Mouse (Mus musculus) cortical plate, adult 2 months (tissue): ENCODE measurements around the gene Gpatch2. TPM values are rescaled to one million over a fixed set of nuclear protein-coding genes. Genes with fewer than 3 reads are reported as not detected.

Experiments
- H3K27ac ChIP-seq: fragments of 200-500 bp; 2 replicates; pipeline ENCODE4 v1.5.1; 2012; ENCODE audit warnings: low read length, control low read depth, inconsistent platforms; ENCODE audit not compliant: insufficient read depth
- H3K4me1 ChIP-seq: fragments of 200-500 bp; 2 replicates; pipeline ENCODE4 v1.6.1; 2011; ENCODE audit warnings: low read length; ENCODE audit not compliant: control insufficient read depth, insufficient read depth
- H3K4me3 ChIP-seq: fragments of 200-500 bp; 2 replicates; pipeline ENCODE4 v1.5.1; 2011; ENCODE audit warnings: mild to moderate bottlenecking, low read length, control low read depth; ENCODE audit not compliant: insufficient read depth
- CTCF ChIP-seq: fragments of 200-500 bp; IDR thresholded peaks from 2 replicates; pipeline ENCODE4 v1.5.1; 2011; ENCODE audit warnings: mild to moderate bottlenecking, control low read depth, low read length; ENCODE audit not compliant: insufficient read depth; ENCODE audit errors: extremely low read depth
- POLR2A ChIP-seq: fragments of 200-500 bp; IDR thresholded peaks from 2 replicates; pipeline ENCODE4 v1.6.1; 2011; ENCODE audit warnings: mild to moderate bottlenecking, low read length, control low read depth; ENCODE audit not compliant: insufficient read depth; ENCODE audit errors: extremely low read depth
- polyA plus RNA-seq: library from polyadenylated mRNA; depleted of rRNA; stranded (reverse); fragments of >200 nt; gene quantifications from 2 replicates; pipeline ENCODE4 v1.2.3, GENCODE M21; 2012

Gpatch2 gene
- polyA plus RNA-seq, 1 experiment: 15.1 TPM

GRCm38 (mm10) chr1:187282804-187283203, 67.5 kb downstream of the Gpatch2 start:
- TF ChIP-seq CTCF (no peak), POLR2A (no peak)
- Histone ChIP-seq H3K4me3 (no peak overlapping the region), H3K27ac (no peak overlapping the region), H3K4me1 (0 out of 2 replicates have a peak, but pooled peaks cover 2% of the 10 kb centered on the region)

GRCm38 (mm10) chr1:187285735-187286134, 70.4 kb downstream of the Gpatch2 start:
- H3K4me1 ChIP-seq: 0 out of 2 replicates have a peak, but pooled peaks cover 2% of the 10 kb centered on the region
- TF ChIP-seq CTCF (no peak), POLR2A (no peak)
- H3K4me3 ChIP-seq: no peak overlapping the region
- H3K27ac ChIP-seq: no peak overlapping the region

GRCm38 (mm10) chr1:187286411-187286810, 71.1 kb downstream of the Gpatch2 start:
- TF ChIP-seq POLR2A: no peak
- TF ChIP-seq CTCF: no peak
- Histone ChIP-seq H3K4me3 (no peak overlapping the region), H3K4me1 (0 out of 2 replicates have a peak, but pooled peaks cover 2% of the 10 kb centered on the region), H3K27ac (no peak overlapping the region)

- TF ChIP-seq CTCF: no peak
- no peak for TF ChIP-seq POLR2A
- 0 out of 2 replicates have a peak, but pooled peaks cover 2% of the 10 kb centered on the region for H3K4me1 ChIP-seq
- H3K4me3 ChIP-seq: no peak overlapping the region
- H3K27ac ChIP-seq: no peak overlapping the region
These were observed 71.6 kb downstream of the Gpatch2 start for GRCm38 (mm10) chr1:187286924-187287323.

- H3K27ac ChIP-seq: no peak overlapping the region
- TF ChIP-seq CTCF (no peak), POLR2A (no peak)
- H3K4me1 ChIP-seq: 0 out of 2 replicates have a peak, but pooled peaks cover 2% of the 10 kb centered on the region
These were observed 74.9 kb downstream of the Gpatch2 start for GRCm38 (mm10) chr1:187290186-187290585.

GRCm38 (mm10) chr1:187291480-187292394, 76.4 kb downstream of the Gpatch2 start:
- Histone ChIP-seq H3K27ac (no peak overlapping the region), H3K4me1 (no peaks in the 10 kb centered on the region), H3K4me3 (no peak overlapping the region)
- no peak for TF ChIP-seq CTCF
- no peak for TF ChIP-seq POLR2A

More at GRCm38 (mm10) chr1:187290186-187290585, 74.9 kb downstream of the Gpatch2 start:
- H3K4me3 ChIP-seq: no peak overlapping the region

GRCm38 (mm10) chr1:187292395-187292749, 77.1 kb downstream of the Gpatch2 start:
- Histone ChIP-seq H3K27ac (no peak overlapping the region), H3K4me1 (no peaks in the 10 kb centered on the region), H3K4me3 (no peak overlapping the region)
- TF ChIP-seq POLR2A: no peak
- no peak for TF ChIP-seq CTCF

GRCm38 (mm10) chr1:187293233-187293632, 77.9 kb downstream of the Gpatch2 start:
- H3K4me1 ChIP-seq: no peaks in the 10 kb centered on the region
- no peak overlapping the region for H3K27ac ChIP-seq
- no peak for TF ChIP-seq POLR2A
- no peak for TF ChIP-seq CTCF
- H3K4me3 ChIP-seq: no peak overlapping the region

GRCm38 (mm10) chr1:187294522-187294921, 79.2 kb downstream of the Gpatch2 start:
- Histone ChIP-seq H3K27ac (no peak overlapping the region), H3K4me1 (no peaks in the 10 kb centered on the region), H3K4me3 (no peak overlapping the region)
- TF ChIP-seq POLR2A (no peak), CTCF (no peak)
